Mouse (Mus musculus) layer of hippocampus, adult 11-12 months (tissue): Measurements from ENCODE around the gene Tomm40l.
A peak's percentile ranks its signal among the peaks of the same experiment; 100 is the strongest.

Source experiments
- DNase-seq: peaks from one replicate; pipeline ENCODE4 v3.0.0; 2022; ENCODE audit warnings: low spot score

Tomm40l gene

GRCm38 (mm10) chr1:171229750-171230149, 7.4 kb upstream of the Tomm40l start:
- DNase-seq, result no peak

- no peak for DNase-seq
These were observed 5.6 kb upstream of the Tomm40l start for GRCm38 (mm10) chr1:171227879-171228278.

DNA sequence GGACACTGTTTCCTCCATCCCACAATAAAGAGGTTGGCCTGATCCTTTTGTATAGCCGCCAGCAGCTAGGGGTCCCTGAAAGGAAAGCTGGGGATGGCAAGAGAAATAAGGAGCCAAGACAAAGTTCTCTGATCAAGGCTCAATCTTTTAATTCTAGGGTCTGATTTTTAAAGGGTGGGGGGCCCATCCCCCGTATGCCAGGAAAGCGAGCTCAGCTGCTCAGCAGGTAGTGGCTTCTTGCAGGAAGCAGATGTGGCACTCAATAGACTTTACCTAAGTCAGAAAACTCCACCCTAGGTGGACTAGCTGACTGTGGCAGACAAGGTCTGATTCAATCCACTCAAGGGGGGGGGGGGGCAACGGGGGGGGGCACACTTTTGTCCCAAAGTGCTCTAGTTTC, 4.5 kb upstream of the Tomm40l start:
- no peak for DNase-seq

DNA sequence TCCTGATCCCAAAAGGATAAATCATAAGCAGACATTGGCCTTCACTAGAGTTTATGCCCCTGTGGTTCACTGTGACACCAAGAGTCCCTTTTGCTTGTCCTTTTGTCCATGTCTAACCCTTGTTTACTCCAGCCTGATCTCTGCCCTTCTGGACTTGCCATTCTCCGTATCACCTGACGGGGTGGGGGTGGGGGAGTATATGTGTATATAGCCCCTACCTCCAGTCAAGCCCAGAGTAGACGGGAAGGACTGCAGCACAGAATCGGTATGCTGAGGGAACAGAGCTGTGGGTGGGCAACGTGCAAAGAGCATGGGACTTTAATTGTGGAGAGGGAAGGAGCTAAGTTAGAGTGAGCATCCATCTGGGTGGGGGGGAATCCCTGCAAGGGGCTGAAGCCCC, 2.5 kb upstream of the Tomm40l start, which contains the start of gene Apoa2:
Apoa2 (plus strand) TSS at position 198 of the 400 bp plus-strand sequence.
- no peak for DNase-seq

DNA sequence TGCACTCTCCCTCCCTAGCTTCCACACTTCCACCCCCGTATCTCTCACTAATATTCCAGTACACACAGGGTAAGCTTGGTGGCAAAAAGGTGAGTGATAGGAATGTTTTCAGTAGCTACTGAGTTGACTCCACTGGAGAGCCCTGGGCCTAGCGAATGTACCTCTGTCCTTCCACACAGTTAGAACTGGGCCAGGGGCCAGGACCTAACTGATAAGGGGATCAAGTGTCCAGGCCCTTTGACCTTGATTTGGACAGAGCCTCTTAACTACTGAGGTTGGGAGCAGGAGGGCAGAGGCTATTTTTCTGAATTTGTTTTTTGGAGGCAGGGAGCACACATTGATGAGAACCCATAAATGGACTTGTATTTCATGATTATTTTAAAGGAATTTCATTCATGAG, 1.5 kb upstream of the Tomm40l start:
- no peak for DNase-seq

DNA sequence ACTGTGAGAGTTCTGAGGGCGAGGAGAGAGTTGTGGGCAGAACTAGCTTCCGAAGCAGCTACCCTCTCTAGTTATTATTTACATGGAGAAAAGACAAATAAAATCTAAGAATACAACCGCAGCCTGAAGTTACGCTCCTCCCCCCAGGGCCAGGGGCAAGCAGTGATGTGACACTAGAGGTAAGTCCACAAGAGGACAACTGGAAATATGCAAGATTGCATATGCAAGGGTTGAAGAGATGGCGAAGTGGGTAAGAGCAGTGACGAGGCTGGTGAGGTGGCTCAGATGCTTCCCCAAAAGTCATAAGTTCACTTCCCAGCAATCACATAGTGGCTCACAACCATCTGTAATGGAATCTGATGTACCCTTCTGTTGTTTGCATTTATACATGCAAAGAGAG, 854 bp upstream of the Tomm40l start:
- no peak for DNase-seq

DNA sequence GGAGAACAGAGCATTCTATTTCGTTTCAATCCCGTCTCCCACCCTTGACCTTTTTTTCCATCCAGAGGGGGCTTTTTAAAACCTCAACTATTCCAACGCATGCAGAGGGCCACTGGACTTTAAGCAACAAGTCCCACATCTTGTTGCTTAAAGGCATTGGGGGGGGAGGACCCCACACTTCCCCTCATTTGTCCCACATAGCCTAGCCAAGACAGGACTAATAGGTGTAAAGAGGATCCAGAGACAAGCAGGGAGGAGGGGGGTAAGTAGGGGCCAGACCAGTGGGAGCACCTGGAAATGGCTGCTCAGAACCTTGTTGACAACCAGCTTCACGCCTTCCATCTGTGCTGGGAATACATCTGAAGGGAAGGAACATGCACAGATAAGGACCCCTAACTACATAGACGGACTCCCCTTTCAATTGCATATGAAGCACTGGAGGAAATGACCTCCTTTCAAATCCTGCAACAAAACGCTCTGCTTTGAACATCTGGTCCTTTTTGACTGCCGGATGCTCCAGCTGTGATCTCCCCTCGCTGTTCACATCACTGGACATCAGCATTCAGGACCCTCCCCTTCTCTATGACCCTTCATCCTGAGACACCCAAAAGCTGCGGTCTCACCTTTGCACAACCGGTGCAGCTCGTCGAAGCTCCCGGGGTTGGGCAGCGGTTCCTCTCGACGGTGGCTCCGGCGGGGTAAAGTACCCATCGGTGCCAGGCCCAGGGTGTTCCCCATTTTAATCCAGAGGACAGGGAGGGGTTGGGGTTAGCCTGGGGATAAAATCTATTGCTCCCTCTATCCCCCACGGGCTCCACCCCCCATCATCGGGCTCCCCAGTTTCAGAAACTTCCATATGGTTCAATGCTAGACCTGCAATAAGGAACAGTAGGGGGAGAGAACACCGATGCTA, 777 bp downstream of the Tomm40l start:
- DNase-seq, result no peak

- peak; percentile 87 for DNase-seq
These were observed 1.4 kb downstream of the Tomm40l start for GRCm38 (mm10) chr1:171220871-171221270.

GRCm38 (mm10) chr1:171216241-171216955, 5.9 kb downstream of the Tomm40l start:
- no peak for DNase-seq

DNA sequence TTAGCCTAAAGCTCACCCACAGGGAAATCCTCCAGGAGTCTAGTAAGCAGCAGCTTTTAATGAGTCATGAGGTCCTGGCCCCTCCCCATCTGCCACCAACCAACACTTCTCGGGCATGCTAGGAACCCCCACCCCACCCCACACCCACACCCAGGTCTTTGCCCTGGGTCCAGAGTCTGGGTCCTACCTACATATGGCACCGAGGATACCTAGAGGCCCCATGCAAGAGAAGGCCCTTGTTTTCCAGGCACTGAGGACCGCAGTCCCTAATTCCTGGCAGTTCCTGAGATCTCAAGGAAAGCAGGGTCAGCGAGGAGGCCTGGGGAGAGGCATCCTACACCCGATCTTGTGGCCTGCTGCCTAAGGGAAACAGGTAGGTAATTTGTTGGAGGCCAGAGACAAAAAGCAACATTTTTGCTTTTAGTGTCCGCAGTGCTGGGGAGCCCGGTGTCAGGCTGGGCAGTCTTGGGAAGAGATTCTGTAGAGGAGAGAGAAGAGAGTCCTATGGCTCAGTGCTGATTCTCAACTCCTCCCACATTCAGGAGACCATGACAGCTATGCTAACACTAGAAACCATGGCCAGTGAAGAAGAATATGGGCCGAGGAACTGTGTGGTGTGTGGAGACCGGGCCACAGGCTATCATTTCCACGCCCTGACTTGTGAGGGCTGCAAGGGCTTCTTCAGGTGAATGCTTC, 8.4 kb downstream of the Tomm40l start, which contains the start of gene Nr1i3:
Nr1i3 (plus strand) TSS at position 170 of the 696 bp plus-strand sequence.
- DNase-seq, result no peak

GRCm38 (mm10) chr1:171212854-171213253, 9.5 kb downstream of the Tomm40l start:
- no peak for DNase-seq

DNA sequence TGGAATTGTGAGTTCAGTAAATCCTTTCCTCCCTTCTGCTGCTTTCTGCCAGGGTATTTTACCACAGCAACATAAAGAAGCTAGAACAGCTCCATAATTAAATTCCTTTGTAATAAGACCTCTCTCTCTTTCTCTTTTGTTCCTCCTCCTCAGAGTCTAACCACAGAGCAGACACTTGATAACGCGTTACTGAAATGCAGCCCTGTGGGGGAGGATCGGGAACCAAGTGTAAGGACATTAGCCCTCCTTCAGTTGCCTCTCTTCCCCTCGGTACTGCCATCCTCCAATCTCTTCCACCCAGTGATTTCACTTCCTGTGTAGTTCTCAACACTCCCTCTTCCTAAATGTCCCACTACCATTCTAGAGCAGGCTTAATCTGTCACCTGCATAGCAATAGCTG, 12.9 kb downstream of the Tomm40l start:
- DNase-seq, result no peak

DNA sequence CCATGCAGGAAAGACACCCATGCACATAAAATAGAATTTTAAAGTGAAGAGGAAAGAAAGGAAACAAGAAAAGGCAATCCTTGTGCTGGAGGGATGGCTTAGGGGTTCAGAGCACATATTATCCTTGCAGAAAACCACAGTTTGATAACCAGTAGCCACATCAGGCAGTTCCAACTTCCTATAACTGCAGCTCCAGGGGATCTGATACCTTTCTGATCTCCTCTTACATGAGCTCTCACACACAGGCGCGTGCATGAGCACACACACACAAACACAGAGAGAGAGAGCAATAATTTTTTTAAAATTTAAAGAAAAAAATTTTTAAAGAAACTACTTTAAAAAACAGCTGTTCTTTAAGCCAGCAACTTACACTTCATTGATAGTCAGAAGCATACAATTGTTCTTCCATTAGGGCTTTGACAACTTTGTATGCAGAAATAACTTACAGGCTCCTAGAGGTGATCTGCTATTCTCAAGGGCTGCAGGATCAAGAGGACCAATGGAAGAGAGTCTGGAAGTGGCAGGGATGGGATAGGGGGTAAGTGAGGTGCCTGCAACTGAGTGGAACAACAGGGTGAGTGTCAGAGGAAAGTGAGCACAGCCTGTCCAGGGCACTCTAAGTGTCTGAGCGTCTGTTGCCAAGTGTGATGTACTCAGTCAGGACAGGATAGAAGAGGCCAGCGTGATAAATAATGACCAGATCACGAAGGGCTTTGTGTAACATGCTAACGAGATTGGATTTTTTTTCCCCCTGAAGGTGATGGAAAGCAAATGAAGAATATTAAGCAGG, 16.4 kb downstream of the Tomm40l start:
- no peak for DNase-seq

GRCm38 (mm10) chr1:171204249-171204644, 18.1 kb downstream of the Tomm40l start:
- DNase-seq, result no peak

- no peak for DNase-seq
These were observed 18.7 kb downstream of the Tomm40l start for GRCm38 (mm10) chr1:171203471-171204248.

DNA sequence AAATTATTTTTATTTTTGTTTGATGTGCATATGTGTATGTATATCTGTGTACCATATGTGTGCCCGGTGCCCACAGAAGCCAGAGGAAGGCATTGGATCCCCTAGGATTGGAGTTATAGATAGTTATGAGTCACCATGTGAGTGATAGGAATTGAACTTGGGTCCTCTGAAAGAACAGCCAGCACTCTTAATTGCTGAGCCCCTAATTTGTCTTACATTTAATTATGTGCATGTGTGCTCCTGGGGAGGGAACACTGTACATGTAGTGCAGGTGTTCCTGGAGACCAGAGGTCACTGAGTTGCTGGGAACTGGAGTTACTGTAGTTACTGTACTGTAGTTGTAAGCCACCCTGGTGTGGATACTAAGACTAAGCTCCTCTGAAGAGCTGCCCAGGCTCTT, 21.5 kb downstream of the Tomm40l start:
- DNase-seq, result no peak

DNA sequence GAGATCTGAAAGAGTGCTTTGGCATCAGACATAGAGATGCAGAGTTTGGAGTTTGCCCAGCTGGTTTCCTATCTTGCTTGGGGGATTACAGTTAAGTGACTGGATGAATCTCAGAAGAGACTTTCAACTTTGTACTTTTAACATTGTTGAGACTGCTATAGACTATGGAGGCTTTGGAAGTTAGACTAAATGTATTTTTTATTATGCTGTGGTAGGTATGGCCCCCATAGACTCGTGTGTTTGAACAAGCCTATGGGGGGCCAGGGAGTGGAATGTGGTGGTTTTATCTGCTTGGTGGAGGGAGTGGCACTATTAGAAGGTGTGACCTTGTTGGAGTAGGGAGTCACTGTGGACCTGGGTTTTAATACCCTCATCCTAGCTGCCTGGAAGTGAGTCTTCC, 22.8 kb downstream of the Tomm40l start:
- no peak for DNase-seq

DNA sequence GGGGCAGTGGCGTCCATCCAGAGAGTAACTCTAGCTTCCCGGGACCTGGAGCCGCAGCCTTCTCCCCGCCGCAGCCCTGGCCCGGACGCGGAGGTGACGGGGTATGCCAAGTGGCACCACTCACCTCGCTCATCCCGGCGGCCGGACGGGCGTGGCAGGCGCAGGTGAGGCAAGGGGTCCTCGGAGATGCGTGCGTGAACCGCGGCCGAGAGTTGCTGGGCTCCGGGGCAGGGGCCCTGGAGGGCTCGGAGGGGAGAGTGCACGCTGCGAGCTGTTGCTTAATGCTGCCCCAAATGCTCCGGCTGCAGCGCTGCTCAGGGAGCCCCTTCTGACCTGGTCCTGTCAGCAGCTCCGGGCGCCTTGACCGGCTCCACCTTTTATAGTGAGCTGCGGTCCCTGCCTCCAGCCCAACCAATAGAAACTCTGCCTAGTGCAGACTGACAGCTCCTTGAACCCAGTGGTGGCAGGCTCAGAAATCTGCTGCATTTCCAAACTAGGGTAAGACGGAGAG, 26.4 kb downstream of the Tomm40l start, which contains the start of gene Pcp4l1:
Pcp4l1 (minus strand) TSS at position 382 of the 511 bp plus-strand sequence.
- peak; percentile 53 for DNase-seq

GRCm38 (mm10) chr1:171195046-171195822, 27.1 kb downstream of the Tomm40l start:
- DNase-seq, result no peak
